Mouse (Mus musculus): ENCODE data around the gene Tbkbp1. TPM values are rescaled to one million over a fixed set of nuclear protein-coding genes. Genes with fewer than 3 reads are reported as not detected.
A peak's percentile ranks its signal among the peaks of the same experiment; 100 is the strongest.
"Not testable (repeated sequence)": the region's sequence is repeated elsewhere in the genome, so short reads cannot be mapped to it uniquely, and the experiment has no call there.

Gene Tbkbp1
- polyA plus RNA-seq (2015; fragmentation: Nextera tagmentation; extraction: Ambion mirVana), result 7.9 and 8.6 TPM in 2 replicates

- Histone ChIP-seq H3K9me3 (no peaks in the 10 kb centered on the region), H3K27me3 (no peaks in the 10 kb centered on the region), H3K9ac (peak within 1 kb of the TSS; percentile 70), H3K4me1 (peaks cover 44% of the 10 kb centered on the region), H3K36me3 (peaks cover 13% of the 10 kb centered on the region; the same call in 1 of the 2 replicates), H3K4me2 (peak within 1 kb of the TSS; percentile 92), H3K4me3 (peak within 1 kb of the TSS; percentile 79), H3K27ac (peak within 1 kb of the TSS; percentile 95)
- WGBS, result under 1% methylated on average over 18 of the region's 64 CpGs
- ATAC-seq (ENCODE audit: borderline replicate concordance, extremely low read depth, low FRiP score, low TSS enrichment), result peak; percentile 6; the same call in 1 of the 2 replicates
These were observed at the start of gene Tbkbp1 for GRCm38 (mm10) chr11:97151343-97151801. Tbkbp1 (minus strand) TSS chr11:97151495.

- H3K27ac ChIP-seq, result no peak overlapping the region
- H3K9me3 ChIP-seq, result no peaks in the 10 kb centered on the region
- 72% methylated on average over 6 of the region's 6 CpGs for WGBS
- H3K27me3 ChIP-seq, result no peaks in the 10 kb centered on the region
- ATAC-seq (ENCODE audit: borderline replicate concordance, extremely low read depth, low FRiP score, low TSS enrichment), result no peak
- H3K4me2 ChIP-seq, result no peak overlapping the region
- no peak overlapping the region for H3K4me3 ChIP-seq
- no peaks in the 10 kb centered on the region for H3K4me1 ChIP-seq
- no peaks in the 10 kb centered on the region for H3K36me3 ChIP-seq
- no peak overlapping the region for H3K9ac ChIP-seq
These were observed 48.2 kb upstream of the Tbkbp1 start for GRCm38 (mm10) chr11:97199519-97199918.

GRCm38 (mm10) chr11:97198601-97199000 lies 47.3 kb upstream of the Tbkbp1 start:
- H3K4me1 ChIP-seq, result no peaks in the 10 kb centered on the region
- H3K9me3 ChIP-seq, result no peaks in the 10 kb centered on the region
- H3K9ac ChIP-seq, result no peak overlapping the region
- H3K4me2 ChIP-seq, result no peak overlapping the region
- no peaks in the 10 kb centered on the region for H3K36me3 ChIP-seq
- H3K27ac ChIP-seq, result no peak overlapping the region
- no peaks in the 10 kb centered on the region for H3K27me3 ChIP-seq
- H3K4me3 ChIP-seq, result no peak overlapping the region
- 18% methylated on average over 5 of the region's 5 CpGs for WGBS
- ATAC-seq (ENCODE audit: borderline replicate concordance, extremely low read depth, low FRiP score, low TSS enrichment), result no peak

GRCm38 (mm10) chr11:97197021-97197420 lies 45.7 kb upstream of the Tbkbp1 start:
- Histone ChIP-seq H3K27ac (no peak overlapping the region), H3K27me3 (no peaks in the 10 kb centered on the region), H3K9me3 (no peaks in the 10 kb centered on the region), H3K4me1 (no peaks in the 10 kb centered on the region), H3K9ac (no peak overlapping the region), H3K4me3 (no peak overlapping the region), H3K4me2 (no peak overlapping the region), H3K36me3 (no peaks in the 10 kb centered on the region)
- 74% methylated on average over 8 of the region's 8 CpGs for WGBS
- ATAC-seq (ENCODE audit: borderline replicate concordance, extremely low read depth, low FRiP score, low TSS enrichment), result no peak

GRCm38 (mm10) chr11:97196541-97196940 lies 45.2 kb upstream of the Tbkbp1 start:
- H3K4me3 ChIP-seq, result no peak overlapping the region
- no peaks in the 10 kb centered on the region for H3K27me3 ChIP-seq
- no peak overlapping the region for H3K4me2 ChIP-seq
- H3K27ac ChIP-seq, result no peak overlapping the region
- no peak for ATAC-seq (ENCODE audit: borderline replicate concordance, extremely low read depth, low FRiP score, low TSS enrichment)
- H3K36me3 ChIP-seq, result no peaks in the 10 kb centered on the region
- no peak overlapping the region for H3K9ac ChIP-seq
- WGBS, result 71% methylated on average over 12 of the region's 12 CpGs
- H3K4me1 ChIP-seq, result no peaks in the 10 kb centered on the region
- no peaks in the 10 kb centered on the region for H3K9me3 ChIP-seq

GRCm38 (mm10) chr11:97192621-97192951 lies 41.3 kb upstream of the Tbkbp1 start:
- no peaks in the 10 kb centered on the region for H3K9me3 ChIP-seq
- peaks cover 12% of the 10 kb centered on the region for H3K4me1 ChIP-seq
- H3K27me3 ChIP-seq, result no peaks in the 10 kb centered on the region
- no peak for ATAC-seq (ENCODE audit: borderline replicate concordance, extremely low read depth, low FRiP score, low TSS enrichment)
- H3K4me3 ChIP-seq, result no peak overlapping the region
- peaks cover 3% of the 10 kb centered on the region; the same call in 1 of the 2 replicates for H3K36me3 ChIP-seq
- H3K27ac ChIP-seq, result no peak overlapping the region
- no peak overlapping the region for H3K4me2 ChIP-seq
- no peak overlapping the region for H3K9ac ChIP-seq

- H3K4me2 ChIP-seq, result no peak overlapping the region
- peaks cover 3% of the 10 kb centered on the region; the same call in 1 of the 2 replicates for H3K36me3 ChIP-seq
- H3K4me1 ChIP-seq, result peaks cover 12% of the 10 kb centered on the region
- H3K27me3 ChIP-seq, result no peaks in the 10 kb centered on the region
- no peak for ATAC-seq (ENCODE audit: borderline replicate concordance, extremely low read depth, low FRiP score, low TSS enrichment)
- 57% methylated on average over 6 of the region's 6 CpGs for WGBS
- H3K9me3 ChIP-seq, result no peaks in the 10 kb centered on the region
- H3K27ac ChIP-seq, result no peak overlapping the region
- no peak overlapping the region for H3K9ac ChIP-seq
- H3K4me3 ChIP-seq, result no peak overlapping the region
These were observed 40.8 kb upstream of the Tbkbp1 start for GRCm38 (mm10) chr11:97191915-97192620.

- peaks cover 19% of the 10 kb centered on the region for H3K4me1 ChIP-seq
- H3K27ac ChIP-seq, result no peak overlapping the region
- ATAC-seq (ENCODE audit: borderline replicate concordance, extremely low read depth, low FRiP score, low TSS enrichment), result no peak
- 84% methylated on average over 6 of the region's 6 CpGs for WGBS
- H3K36me3 ChIP-seq, result peaks cover 10% of the 10 kb centered on the region; the same call in 1 of the 2 replicates
- no peak overlapping the region for H3K4me3 ChIP-seq
- no peak overlapping the region for H3K4me2 ChIP-seq
- no peaks in the 10 kb centered on the region for H3K9me3 ChIP-seq
- no peak overlapping the region for H3K9ac ChIP-seq
- H3K27me3 ChIP-seq, result no peaks in the 10 kb centered on the region
These were observed 39.7 kb upstream of the Tbkbp1 start for GRCm38 (mm10) chr11:97190992-97191391.

GRCm38 (mm10) chr11:97189645-97190044 lies 38.4 kb upstream of the Tbkbp1 start:
- H3K36me3 ChIP-seq, result peaks cover 22% of the 10 kb centered on the region

GRCm38 (mm10) chr11:97189231-97189630 lies 37.9 kb upstream of the Tbkbp1 start:
- 28% methylated on average over 3 of the region's 3 CpGs for WGBS
- Histone ChIP-seq H3K4me3 (peak overlapping the region; percentile 91), H3K36me3 (peaks cover 27% of the 10 kb centered on the region), H3K9ac (peak overlapping the region; percentile 62; the same call in 1 of the 2 replicates), H3K9me3 (no peaks in the 10 kb centered on the region), H3K4me2 (peak overlapping the region; percentile 76), H3K27me3 (no peaks in the 10 kb centered on the region), H3K4me1 (peaks cover 35% of the 10 kb centered on the region), H3K27ac (no peak overlapping the region)
- ATAC-seq (ENCODE audit: borderline replicate concordance, extremely low read depth, low FRiP score, low TSS enrichment), result no peak

More at GRCm38 (mm10) chr11:97189645-97190044, 38.4 kb upstream of the Tbkbp1 start:
- not testable (repeated sequence) for H3K27ac ChIP-seq; H3K4me3 ChIP-seq; H3K9ac ChIP-seq; ATAC-seq (ENCODE audit: borderline replicate concordance, extremely low read depth, low FRiP score, low TSS enrichment); H3K9me3 ChIP-seq; H3K27me3 ChIP-seq
- Histone ChIP-seq H3K4me1 (peaks cover 31% of the 10 kb centered on the region), H3K4me2 (peak overlapping the region; percentile 76; the same call in 1 of the 2 replicates)
- WGBS, result 80% methylated on average over 6 of the region's 6 CpGs

- peak overlapping the region; percentile 91 for H3K4me3 ChIP-seq
- peak overlapping the region; percentile 97 for H3K27ac ChIP-seq
- no peak for ATAC-seq (ENCODE audit: borderline replicate concordance, extremely low read depth, low FRiP score, low TSS enrichment)
- peaks cover 33% of the 10 kb centered on the region for H3K36me3 ChIP-seq
- under 1% methylated on average over 15 of the region's 15 CpGs for WGBS
- peak overlapping the region; percentile 62 for H3K9ac ChIP-seq
- H3K4me2 ChIP-seq, result peak overlapping the region; percentile 76
- H3K9me3 ChIP-seq, result no peaks in the 10 kb centered on the region
- peaks cover 38% of the 10 kb centered on the region for H3K4me1 ChIP-seq
- H3K27me3 ChIP-seq, result no peaks in the 10 kb centered on the region
These were observed 37.3 kb upstream of the Tbkbp1 start for GRCm38 (mm10) chr11:97188643-97188955.

- H3K27me3 ChIP-seq, result no peaks in the 10 kb centered on the region
- peak within 1 kb of the TSS; percentile 91 for H3K4me3 ChIP-seq
- H3K4me2 ChIP-seq, result peak within 1 kb of the TSS; percentile 87
- H3K4me1 ChIP-seq, result peaks cover 40% of the 10 kb centered on the region
- H3K9me3 ChIP-seq, result no peaks in the 10 kb centered on the region
- peaks cover 39% of the 10 kb centered on the region for H3K36me3 ChIP-seq
- WGBS, result under 1% methylated on average over 93 of the region's 101 CpGs
- H3K27ac ChIP-seq, result peak within 1 kb of the TSS; percentile 98
- ATAC-seq (ENCODE audit: borderline replicate concordance, extremely low read depth, low FRiP score, low TSS enrichment), result peak; percentile 96
- H3K9ac ChIP-seq, result peak within 1 kb of the TSS; percentile 93
These were observed 36.7 kb upstream of the Tbkbp1 start, which contains the start of gene Kpnb1 for GRCm38 (mm10) chr11:97187764-97188642. Kpnb1 (minus strand) TSS chr11:97187881.

All from lung, embryonic 15.5 days (tissue).